Mouse (Mus musculus): Measurements from ENCODE around the gene Dram1.

- TF ChIP-seq CTCF (IDR thresholded peaks at IDR 0.05; ENCODE audit: borderline replicate concordance, insufficient read depth, low read depth, low read length), result no peak
- TF ChIP-seq POLR2A (IDR thresholded peaks at IDR 0.05; ENCODE audit: borderline replicate concordance, insufficient read depth, low read length), result no peak
These were observed 90.8 kb downstream of the Dram1 start for GRCm38 (mm10) chr10:88288061-88288460.

Data from cerebellum, adult 2 months (tissue).